Mouse (Mus musculus): Measurements from ENCODE around the gene Anks6. TPM values are rescaled to one million over a fixed set of nuclear protein-coding genes. Genes with fewer than 3 reads are reported as not detected.

Anks6 gene
- total and polyA plus RNA-seq, 3 experiments: not detected

DNA sequence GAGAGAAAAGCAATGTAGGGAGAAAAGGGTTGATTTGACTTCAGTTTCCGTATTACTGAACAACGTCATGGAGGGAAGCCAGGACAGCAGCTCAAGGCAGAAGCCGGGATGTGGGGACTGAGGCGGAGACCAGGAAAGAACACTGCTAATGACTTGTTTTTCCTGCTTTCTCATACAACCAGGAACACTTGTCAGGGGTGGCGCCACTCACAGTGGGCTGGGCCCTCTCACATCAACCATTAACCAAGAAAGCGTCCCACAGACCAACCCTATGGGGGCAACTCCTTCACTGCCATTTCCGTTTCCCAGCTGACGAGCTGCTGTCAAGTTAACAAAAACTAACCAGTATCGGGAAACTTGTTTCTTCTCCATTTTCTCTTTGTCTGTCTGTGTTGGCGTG is 83.9 kb downstream of the Anks6 start:
- Histone ChIP-seq H3K27me3 (ENCODE audit: control insufficient read depth in 1 of 2, insufficient read depth in 2 of 2, low read length in 2 of 2) (peaks cover 0 to 2% of the 10 kb centered on the region in 2 experiments; a peak in 1 of 4 replicates), H3K27ac (ENCODE audit: control insufficient read depth, low read depth, low read length) (no peak overlapping the region), H3K4me1 (ENCODE audit: control insufficient read depth in 1 of 2, insufficient read depth in 2 of 2, low read length in 2 of 2) (no peaks in the 10 kb centered on the region), H3K79me2 (ENCODE audit: control insufficient read depth, insufficient read depth, low read length, poor library complexity) (no peaks in the 10 kb centered on the region), H3K36me3 (ENCODE audit: control insufficient read depth in 1 of 2, insufficient read depth in 2 of 2, low read length in 2 of 2) (no peaks in the 10 kb centered on the region), H3K9ac (ENCODE audit: control insufficient read depth, low read depth, low read length, poor library complexity, severe bottlenecking) (no peak overlapping the region), H3K9me3 (replicated peaks; ENCODE audit: insufficient read depth, low read length) (no peaks in the 10 kb centered on the region), H3K4me3 (ENCODE audit: control insufficient read depth in 1 of 2, insufficient read depth in 1 of 2, low read depth in 2 of 2, low read length in 2 of 2) (no peak overlapping the region)
- no peak for DNase-seq (ENCODE audit: low read depth, low spot score)
- TF ChIP-seq EP300 (IDR thresholded peaks at IDR 0.05; ENCODE audit: low read depth in 1 of 2, low read length in 2 of 2): no peak
- no peak for TF ChIP-seq MXI1 (IDR thresholded peaks at IDR 0.05; ENCODE audit: low read depth, low read length)
- no peak for TF ChIP-seq E2F4 (IDR thresholded peaks at IDR 0.05; ENCODE audit: borderline replicate concordance, low read depth, low read length)
- no peak for TF ChIP-seq SIN3A (IDR thresholded peaks at IDR 0.05; ENCODE audit: low read length)
- TF ChIP-seq ELF1 (IDR thresholded peaks at IDR 0.05; ENCODE audit: low read depth, low read length): no peak
- no peak for TF ChIP-seq CTCF (IDR thresholded peaks at IDR 0.05 in 2 of 3, conservative IDR thresholded peaks at IDR 0.05 in 1 of 3; ENCODE audit: control insufficient read depth in 1 of 3, insufficient read depth in 1 of 3, low read depth in 2 of 3, low read length in 3 of 3, poor library complexity in 1 of 3, severe bottlenecking in 1 of 3)

DNA sequence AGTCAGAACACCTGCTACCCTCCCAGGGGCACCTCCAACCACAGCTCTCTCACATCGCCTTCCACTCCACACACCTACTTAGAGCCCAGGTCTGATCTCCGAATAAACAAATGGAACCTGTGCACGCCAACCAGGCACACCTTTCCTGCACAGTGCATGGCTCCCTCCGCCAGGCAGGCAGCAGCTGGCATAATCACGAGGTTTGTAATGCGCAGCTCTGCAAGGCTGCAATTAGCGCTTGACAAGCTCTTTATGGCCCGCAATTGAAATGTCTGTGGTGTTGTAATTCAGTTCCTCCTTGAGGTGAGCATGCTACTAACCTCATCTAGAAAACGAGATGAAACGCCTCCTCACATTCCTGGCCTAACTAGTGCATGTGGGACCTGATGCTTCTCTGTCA is 89.2 kb downstream of the Anks6 start:
- no peaks in the 10 kb centered on the region for H3K27me3 ChIP-seq (ENCODE audit: control insufficient read depth in 1 of 2, insufficient read depth in 2 of 2, low read length in 2 of 2)
- H3K4me1 ChIP-seq (ENCODE audit: control insufficient read depth in 1 of 2, insufficient read depth in 2 of 2, low read length in 2 of 2): no peaks in the 10 kb centered on the region

DNA sequence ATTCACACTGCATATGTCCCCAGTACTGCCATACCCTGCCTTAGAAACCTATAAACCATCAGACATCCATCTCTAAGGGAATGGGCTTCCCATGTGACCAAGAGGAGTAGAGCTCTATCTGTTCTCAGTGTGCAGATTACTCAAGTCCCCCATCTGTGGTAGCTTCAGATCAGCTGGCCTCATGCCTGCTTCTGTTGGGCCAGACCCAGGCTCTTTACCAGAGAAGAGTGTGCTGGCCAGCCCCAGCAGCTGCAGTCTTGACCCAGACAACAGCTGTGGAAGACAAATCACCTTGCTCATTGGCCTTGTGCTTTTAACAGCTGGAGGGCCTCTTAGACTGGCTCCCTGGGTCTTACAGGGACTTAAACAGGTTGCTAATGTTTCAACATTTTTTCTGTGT is 90.7 kb downstream of the Anks6 start:
- no peak for DNase-seq (ENCODE audit: low read depth, low spot score)
- TF ChIP-seq GATA1 (IDR thresholded peaks at IDR 0.05; ENCODE audit: low read depth, low read length) (no peak), ETS1 (IDR thresholded peaks at IDR 0.05; ENCODE audit: low read depth, low read length) (no peak), CTCF (IDR thresholded peaks at IDR 0.05 in 2 of 3, conservative IDR thresholded peaks at IDR 0.05 in 1 of 3; ENCODE audit: control insufficient read depth in 1 of 3, insufficient read depth in 1 of 3, low read depth in 2 of 3, low read length in 3 of 3, poor library complexity in 1 of 3, severe bottlenecking in 1 of 3) (no peak), KAT2A (conservative IDR thresholded peaks at IDR 0.05; ENCODE audit: low read depth, low read length) (no peak), MAX (IDR thresholded peaks at IDR 0.05; ENCODE audit: low read length) (no peak), GABPA (IDR thresholded peaks at IDR 0.05; ENCODE audit: low read depth, low read length) (no peak), MYB (IDR thresholded peaks at IDR 0.05; ENCODE audit: low read depth, low read length) (no peak), BHLHE40 (IDR thresholded peaks at IDR 0.05; ENCODE audit: borderline replicate concordance, low read depth, low read length) (no peak), ZNF384 (IDR thresholded peaks at IDR 0.05; ENCODE audit: low read depth, low read length) (no peak), TAL1 (IDR thresholded peaks at IDR 0.05; ENCODE audit: low read length) (no peak), TCF12 (IDR thresholded peaks at IDR 0.05; ENCODE audit: low read depth, low read length) (no peak), MXI1 (IDR thresholded peaks at IDR 0.05; ENCODE audit: low read depth, low read length) (no peak), MAZ (IDR thresholded peaks at IDR 0.05; ENCODE audit: low read depth, low read length) (no peak), ZC3H11A (IDR thresholded peaks at IDR 0.05; ENCODE audit: low read depth, low read length) (no peak), MAFK (IDR thresholded peaks at IDR 0.05; ENCODE audit: borderline replicate concordance, low read depth, low read length) (no peak), JUND (IDR thresholded peaks at IDR 0.05; ENCODE audit: low read depth, low read length) (no peak), CHD2 (IDR thresholded peaks at IDR 0.05; ENCODE audit: low read length) (no peak), E2F4 (IDR thresholded peaks at IDR 0.05; ENCODE audit: borderline replicate concordance, low read depth, low read length) (no peak), HCFC1 (IDR thresholded peaks at IDR 0.05; ENCODE audit: low read depth, low read length) (no peak)
- no peak overlapping the region for H3K27ac ChIP-seq (ENCODE audit: control insufficient read depth, low read depth, low read length)
- H3K4me3 ChIP-seq (ENCODE audit: control insufficient read depth in 1 of 2, insufficient read depth in 1 of 2, low read depth in 2 of 2, low read length in 2 of 2): no peak overlapping the region
- no peaks in the 10 kb centered on the region for H3K9me3 ChIP-seq (replicated peaks; ENCODE audit: insufficient read depth, low read length)
- no peaks in the 10 kb centered on the region for H3K4me1 ChIP-seq (ENCODE audit: control insufficient read depth in 1 of 2, insufficient read depth in 2 of 2, low read length in 2 of 2)
- no peak overlapping the region for H3K9ac ChIP-seq (ENCODE audit: control insufficient read depth, low read depth, low read length, poor library complexity, severe bottlenecking)
- no peaks in the 10 kb centered on the region for H3K79me2 ChIP-seq (ENCODE audit: control insufficient read depth, insufficient read depth, low read length, poor library complexity)
- no peaks in the 10 kb centered on the region for H3K27me3 ChIP-seq (ENCODE audit: control insufficient read depth in 1 of 2, insufficient read depth in 2 of 2, low read length in 2 of 2)
- no peaks in the 10 kb centered on the region for H3K36me3 ChIP-seq (ENCODE audit: control insufficient read depth in 1 of 2, insufficient read depth in 2 of 2, low read length in 2 of 2)

More for the DNA sequence above, 89.2 kb downstream of the Anks6 start:
- TF ChIP-seq JUND (IDR thresholded peaks at IDR 0.05; ENCODE audit: low read depth, low read length): no peak
- TF ChIP-seq SMC3 (IDR thresholded peaks at IDR 0.05; ENCODE audit: low read depth, low read length): no peak
- no peak for TF ChIP-seq USF1 (IDR thresholded peaks at IDR 0.05; ENCODE audit: low read depth, low read length)
- TF ChIP-seq ZMIZ1 (IDR thresholded peaks at IDR 0.05; ENCODE audit: low read depth, low read length): no peak
- no peak for TF ChIP-seq POLR2AphosphoS2 (IDR thresholded peaks at IDR 0.05; ENCODE audit: low read length)
- no peak overlapping the region for H3K4me3 ChIP-seq (ENCODE audit: control insufficient read depth in 1 of 2, insufficient read depth in 1 of 2, low read depth in 2 of 2, low read length in 2 of 2)
- H3K79me2 ChIP-seq (ENCODE audit: control insufficient read depth, insufficient read depth, low read length, poor library complexity): no peaks in the 10 kb centered on the region
- H3K27ac ChIP-seq (ENCODE audit: control insufficient read depth, low read depth, low read length): no peak overlapping the region
- no peaks in the 10 kb centered on the region for H3K9me3 ChIP-seq (replicated peaks; ENCODE audit: insufficient read depth, low read length)
- no peak for DNase-seq (ENCODE audit: low read depth, low spot score)
- H3K9ac ChIP-seq (ENCODE audit: control insufficient read depth, low read depth, low read length, poor library complexity, severe bottlenecking): no peak overlapping the region
- H3K36me3 ChIP-seq (ENCODE audit: control insufficient read depth in 1 of 2, insufficient read depth in 2 of 2, low read length in 2 of 2): no peaks in the 10 kb centered on the region

Measured in MEL (cell line).